Mouse (Mus musculus): ENCODE measurements around the gene Cyp4f39. TPM values are rescaled to one million over a fixed set of nuclear protein-coding genes. Genes with fewer than 3 reads are reported as not detected.

Cyp4f39 gene
- total RNA-seq (2021): not detected

DNA sequence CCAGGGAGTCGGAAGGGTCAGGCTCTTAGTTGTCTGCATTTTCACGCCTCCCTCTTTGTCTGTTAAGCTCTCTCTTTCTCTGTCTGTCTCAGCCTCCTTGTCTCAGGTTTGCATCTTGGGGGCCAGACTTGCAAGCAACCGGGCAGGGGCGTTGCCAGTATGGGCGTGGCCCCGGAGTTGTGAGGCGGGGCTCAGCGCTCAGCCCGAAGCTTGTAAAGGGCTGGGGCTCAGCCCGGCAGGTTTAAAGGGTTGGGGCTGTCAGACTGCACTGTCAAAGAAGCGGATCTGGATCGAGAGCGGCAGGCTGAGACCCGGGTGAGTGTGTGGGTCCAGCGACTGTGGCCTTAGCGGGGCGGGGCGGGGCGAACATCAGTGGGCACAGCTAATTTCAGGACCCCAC lies at the start of gene Cyp4f39:
Cyp4f39 (plus strand) TSS at position 242 of the 400 bp plus-strand sequence.
- no peak for DNase-seq (ENCODE audit: low spot score in 2 of 2)
- intact Hi-C loops (cut with DNase I): no loop called here

DNA sequence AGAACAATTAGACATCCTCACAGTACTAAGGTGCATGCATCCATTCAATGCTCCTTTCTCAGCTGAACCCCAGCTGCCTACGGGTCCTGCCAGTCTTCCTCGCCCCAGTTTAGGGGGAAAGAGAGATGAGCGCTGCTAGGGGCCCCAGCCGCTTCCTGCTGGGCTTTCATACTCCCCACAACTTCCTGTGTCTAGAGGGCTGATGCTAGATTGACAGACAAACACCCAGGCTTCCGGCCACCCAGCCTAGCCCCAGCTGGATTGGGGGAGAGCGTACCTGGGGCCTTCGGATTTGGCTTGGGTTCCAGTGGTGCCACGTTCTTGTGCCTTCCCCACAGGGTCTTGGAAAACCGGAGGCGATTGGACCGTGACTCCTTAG lies 49.8 kb upstream of the Cyp4f39 start:
- intact Hi-C loops (cut with DNase I): no loop called here
- DNase-seq (ENCODE audit: low spot score in 2 of 2): no peak

DNA sequence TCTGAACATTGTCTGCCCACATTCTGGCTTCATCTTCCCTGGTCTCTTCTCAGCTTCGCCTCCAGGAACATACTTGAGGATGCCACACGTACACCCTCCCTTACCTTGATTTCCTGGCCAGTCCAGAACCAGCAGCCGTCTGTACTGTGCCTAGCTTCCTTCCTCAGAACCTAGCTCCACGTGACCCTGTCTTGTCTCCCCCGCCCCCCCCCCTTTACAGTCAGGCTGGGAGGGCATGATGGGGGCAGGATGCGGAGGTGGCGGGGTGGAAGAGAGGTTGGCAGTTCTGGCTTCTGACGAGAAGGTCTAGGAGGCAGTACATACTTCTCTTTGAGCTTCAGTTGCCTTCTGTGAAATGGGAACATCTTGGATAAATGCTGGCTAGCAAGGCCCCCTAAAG lies 49.1 kb upstream of the Cyp4f39 start, which contains the start of gene Rasal3:
Rasal3 (minus strand) TSS at position 167 of the 400 bp plus-strand sequence.
- DNase-seq (ENCODE audit: low spot score in 2 of 2): no peak
- intact Hi-C loops (cut with DNase I): no loop called here

DNA sequence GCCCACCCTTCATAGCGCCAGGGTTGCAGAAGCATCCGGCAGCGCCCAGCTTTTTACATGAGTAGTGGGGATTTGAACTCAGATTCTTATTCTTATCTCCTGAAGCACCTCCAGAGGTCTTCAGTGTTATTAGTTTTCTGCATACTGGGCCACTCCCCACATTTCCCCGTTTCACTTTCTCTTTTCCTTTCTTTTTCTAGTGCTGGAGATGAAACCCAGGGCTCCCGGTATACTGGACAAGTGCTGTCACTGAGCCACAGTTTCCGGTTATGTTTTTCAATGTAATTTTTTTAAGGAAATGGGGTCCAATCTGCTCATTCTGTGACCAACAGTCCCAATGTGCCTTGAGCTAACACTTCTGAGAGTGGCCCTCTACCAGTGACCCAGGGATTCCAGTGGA lies 40.6 kb upstream of the Cyp4f39 start:
- no peak for DNase-seq (ENCODE audit: low spot score in 2 of 2)
- intact Hi-C loops (cut with DNase I): no loop called here

DNA sequence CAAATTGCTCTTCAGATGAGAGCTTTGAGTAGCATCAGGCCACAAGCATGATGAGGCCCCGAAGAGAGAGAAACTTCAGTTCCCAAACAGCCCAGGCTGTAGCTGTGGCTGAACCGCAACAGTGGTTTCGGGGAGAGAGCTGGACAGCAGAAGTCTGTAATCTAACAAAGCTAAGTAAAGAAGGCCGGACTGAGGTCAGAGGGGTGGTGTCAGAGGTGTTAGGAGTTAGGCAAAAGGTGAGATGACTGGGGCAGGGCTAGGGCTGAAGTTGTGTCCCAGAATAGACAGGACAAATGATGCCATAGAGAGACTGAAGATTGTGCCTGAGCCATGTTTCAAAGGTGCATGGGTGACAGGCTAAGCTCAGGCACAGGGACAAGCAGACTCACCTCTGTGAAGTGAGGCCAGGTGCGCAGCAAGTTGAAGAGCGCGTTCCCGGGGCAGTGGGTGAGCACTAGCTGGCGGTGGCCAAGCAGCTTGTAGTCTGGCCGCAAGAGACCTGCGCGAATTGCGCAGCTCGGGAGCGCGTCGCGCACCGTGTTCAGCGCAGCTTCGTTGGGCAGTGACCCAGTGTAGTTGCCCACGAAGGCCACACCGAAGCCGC lies 37.0 kb upstream of the Cyp4f39 start:
- no peak for DNase-seq (ENCODE audit: low spot score in 2 of 2)
- intact Hi-C loops (cut with DNase I): no loop called here

GRCm38 (mm10) chr17:32416771-32417170 lies 35.8 kb upstream of the Cyp4f39 start:
- DNase-seq (ENCODE audit: low spot score in 2 of 2): no peak
- intact Hi-C loops (cut with DNase I): no loop called here

DNA sequence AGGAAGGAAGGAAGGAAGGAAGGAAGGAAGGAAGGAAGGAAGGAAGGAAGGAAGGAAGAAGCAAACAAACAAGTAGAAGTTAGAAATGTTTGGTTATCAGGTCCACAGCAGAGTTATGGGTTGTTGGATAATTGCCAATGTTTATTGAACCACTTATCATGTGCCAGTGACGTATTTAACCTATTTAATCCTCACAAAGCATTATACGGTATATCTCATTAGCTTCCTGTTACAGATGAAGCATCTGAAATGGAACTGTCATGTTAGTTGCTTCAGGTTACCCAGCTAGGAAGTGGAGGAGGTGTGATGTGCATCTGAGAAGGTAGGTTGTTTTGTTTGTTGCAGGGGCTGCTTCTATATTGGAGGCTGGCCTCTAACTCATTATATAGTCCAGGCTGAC lies 32.5 kb upstream of the Cyp4f39 start:
- intact Hi-C loops (cut with DNase I): no loop called here
- DNase-seq (ENCODE audit: low spot score in 2 of 2): no peak

- intact Hi-C loops (cut with DNase I): no loop called here
- DNase-seq (ENCODE audit: low spot score in 2 of 2): no peak
Measured at GRCm38 (mm10) chr17:32420781-32421180, 31.7 kb upstream of the Cyp4f39 start.

- DNase-seq (ENCODE audit: low spot score in 2 of 2): no peak
- intact Hi-C loops (cut with DNase I): no loop called here
Measured at GRCm38 (mm10) chr17:32424034-32424433, 28.5 kb upstream of the Cyp4f39 start, which contains the start of gene Pglyrp2. Gene Pglyrp2 (minus strand): TSS chr17:32424167.

DNA sequence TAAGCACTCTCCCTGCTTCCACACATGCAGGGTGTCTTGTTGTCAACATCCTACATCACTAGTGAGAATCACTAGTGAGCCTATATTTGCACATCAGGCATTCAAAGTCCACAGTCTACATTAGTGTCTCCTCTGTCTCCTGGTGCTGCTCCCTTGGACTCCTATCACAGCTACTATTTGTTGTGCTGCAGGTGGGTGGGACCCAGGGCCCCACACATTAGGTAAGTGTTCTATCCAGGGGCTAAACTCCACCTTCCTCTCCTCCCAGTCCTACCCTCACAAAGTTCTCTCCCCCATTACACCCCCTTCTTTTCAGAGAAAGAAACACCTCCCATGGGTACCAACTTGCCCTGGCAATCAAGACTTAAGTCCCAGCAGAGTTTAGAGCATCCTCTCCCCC lies 25.9 kb upstream of the Cyp4f39 start:
- intact Hi-C loops (cut with DNase I): no loop called here
- DNase-seq (ENCODE audit: low spot score in 2 of 2): no peak

DNA sequence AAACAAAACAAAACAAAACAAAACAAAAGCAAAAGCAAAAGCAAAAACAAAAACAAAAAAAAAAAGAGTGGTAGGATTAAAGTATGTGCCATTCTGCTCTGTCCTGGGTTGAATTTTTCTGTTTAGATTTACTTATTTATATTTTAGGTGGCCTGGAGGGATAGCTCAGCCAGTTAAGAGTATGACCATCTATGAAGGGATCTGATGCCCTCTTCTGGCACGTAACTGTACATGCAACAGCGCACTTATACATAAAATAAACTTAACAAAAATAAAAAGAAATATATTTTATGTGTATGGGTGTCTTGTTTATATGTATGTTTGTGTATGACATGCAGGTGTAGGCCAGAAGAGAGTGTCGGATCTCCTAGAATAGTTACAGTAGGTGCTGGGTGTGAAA lies 20.6 kb upstream of the Cyp4f39 start:
- no peak for DNase-seq (ENCODE audit: low spot score in 2 of 2)
- intact Hi-C loops (cut with DNase I): loop anchor here (1.0 kb wide), 1 partner anchor 83 kb away; no protein-coding TSS in a partner anchor

DNA sequence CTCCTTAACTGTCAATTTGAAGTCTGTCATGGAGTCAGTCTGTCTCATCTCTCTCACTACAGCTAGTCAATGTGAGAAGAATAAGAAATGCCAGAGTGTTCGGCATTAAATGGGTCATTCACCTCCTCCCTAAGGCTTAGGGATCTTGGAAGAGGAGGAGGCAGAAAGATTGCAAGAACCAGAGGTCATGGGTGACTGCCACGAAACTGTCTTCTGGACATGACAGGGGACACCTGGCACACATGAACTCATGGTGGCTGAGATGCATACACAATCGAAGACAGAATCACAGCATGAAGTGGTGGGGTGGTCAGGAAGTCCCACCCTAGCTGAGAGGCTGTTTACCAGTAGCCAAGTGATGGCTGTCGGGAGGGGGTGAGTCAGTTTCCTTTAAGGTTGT lies 18.2 kb upstream of the Cyp4f39 start:
- DNase-seq (ENCODE audit: low spot score in 2 of 2): no peak

GRCm38 (mm10) chr17:32435151-32435550 lies 17.4 kb upstream of the Cyp4f39 start:
- no peak for DNase-seq (ENCODE audit: low spot score in 2 of 2)
- intact Hi-C loops (cut with DNase I): no loop called here

More for the DNA sequence above, 18.2 kb upstream of the Cyp4f39 start:
- intact Hi-C loops (cut with DNase I): no loop called here

DNA sequence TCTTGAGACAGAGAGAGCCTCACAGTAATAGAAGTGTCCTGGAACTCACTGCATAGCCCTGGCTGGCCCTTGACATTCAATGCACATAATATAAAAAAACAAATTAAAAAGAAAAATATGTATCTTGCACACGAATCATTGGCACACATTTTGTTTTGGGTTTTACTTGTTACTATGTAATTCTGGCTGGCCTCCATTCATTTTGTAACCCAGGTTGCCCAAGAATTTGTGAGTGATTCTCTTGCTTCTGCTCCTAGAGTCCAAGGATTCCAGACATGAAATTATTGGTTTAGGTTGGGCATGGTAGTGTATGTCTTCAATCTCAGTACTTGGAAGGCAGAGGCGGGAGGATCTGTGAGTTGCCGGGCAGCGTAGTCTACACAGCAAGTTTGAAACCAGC lies 15.4 kb upstream of the Cyp4f39 start:
- intact Hi-C loops (cut with DNase I): no loop called here
- no peak for DNase-seq (ENCODE audit: low spot score in 2 of 2)

GRCm38 (mm10) chr17:32443245-32443644 lies 9.3 kb upstream of the Cyp4f39 start:
- intact Hi-C loops (cut with DNase I): no loop called here
- DNase-seq (ENCODE audit: low spot score in 2 of 2): no peak

DNA sequence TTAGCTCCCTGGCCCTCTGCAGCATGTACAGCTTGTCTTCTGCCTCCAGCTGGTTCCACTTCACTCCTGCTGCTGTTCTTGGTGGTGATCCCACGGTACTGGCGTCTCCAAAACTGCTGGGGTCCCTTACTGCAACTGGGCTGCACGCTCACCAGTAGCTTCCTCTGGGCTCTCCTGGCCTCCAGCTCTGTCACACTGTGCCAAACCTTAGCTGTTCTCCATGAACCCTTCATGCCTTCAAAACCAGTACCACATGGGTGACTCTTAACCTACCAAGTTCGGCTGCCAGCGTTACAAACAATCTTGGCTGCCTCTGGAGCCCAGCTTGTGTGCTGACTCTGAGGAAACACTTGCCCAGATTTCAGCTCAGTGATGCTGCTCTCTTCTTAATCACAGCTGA lies 7.5 kb upstream of the Cyp4f39 start:
- no peak for DNase-seq (ENCODE audit: low spot score in 2 of 2)
- intact Hi-C loops (cut with DNase I): no loop called here

- intact Hi-C loops (cut with DNase I): no loop called here
- no peak for DNase-seq (ENCODE audit: low spot score in 2 of 2)
Measured at GRCm38 (mm10) chr17:32447195-32447594, 5.3 kb upstream of the Cyp4f39 start.

GRCm38 (mm10) chr17:32449042-32449441 lies 3.5 kb upstream of the Cyp4f39 start:
- DNase-seq (ENCODE audit: low spot score in 2 of 2): no peak
- intact Hi-C loops (cut with DNase I): no loop called here

GRCm38 (mm10) chr17:32450844-32451537 lies 1.5 kb upstream of the Cyp4f39 start:
- intact Hi-C loops (cut with DNase I): no loop called here
- DNase-seq (ENCODE audit: low spot score in 2 of 2): no peak

GRCm38 (mm10) chr17:32454188-32454587 lies 1.7 kb downstream of the Cyp4f39 start:
- DNase-seq (ENCODE audit: low spot score in 2 of 2): no peak
- intact Hi-C loops (cut with DNase I): no loop called here

GRCm38 (mm10) chr17:32454997-32455396 lies 2.5 kb downstream of the Cyp4f39 start:
- intact Hi-C loops (cut with DNase I): no loop called here

More at GRCm38 (mm10) chr17:32454997-32455396, 2.5 kb downstream of the Cyp4f39 start:
- no peak for DNase-seq (ENCODE audit: low spot score in 2 of 2)

All from left cerebral cortex, postnatal 36 days (tissue).